Mouse (Mus musculus) stomach, postnatal 0 days (tissue): ENCODE data around the gene Ankmy1. TPM values are rescaled to one million over a fixed set of nuclear protein-coding genes. Genes with fewer than 3 reads are reported as not detected.

Source experiments
- ATAC-seq: fragments of 200-750 bp; cut with Nextera tagmentation; 2 replicates; pipeline ENCODE4 v1.8.0; 2017; ENCODE audit not compliant: low FRiP score, low TSS enrichment
- DNase-seq: peaks from one replicate; pipeline ENCODE4 v3.0.0-alpha.2; 2016; ENCODE audit warnings: low spot score
- H3K27ac ChIP-seq: fragments of 300-500 bp; sonication (generic); replicated peaks from 2 replicates; pipeline ENCODE4 v1.5.1; 2014; ENCODE audit warnings: mild to moderate bottlenecking, control low read depth
- H3K27me3 ChIP-seq: fragments of 300-500 bp; sonication (generic); 2 replicates; pipeline ENCODE4 v1.6.1; 2014; ENCODE audit warnings: low read length; ENCODE audit not compliant: control insufficient read depth, insufficient read depth
- H3K36me3 ChIP-seq: fragments of 300-500 bp; sonication (generic); 2 replicates; pipeline ENCODE4 v1.6.1; 2014; ENCODE audit warnings: low read length, mixed read lengths; ENCODE audit not compliant: control insufficient read depth, insufficient read depth
- H3K4me1 ChIP-seq: fragments of 300-500 bp; sonication (generic); replicated peaks from 2 replicates; pipeline ENCODE4 v1.6.1; 2014; ENCODE audit warnings: antibody characterized with exemption; ENCODE audit not compliant: control insufficient read depth, insufficient read depth
- H3K4me2 ChIP-seq: fragments of 300-500 bp; sonication (generic); replicated peaks from 2 replicates; pipeline ENCODE4 v1.6.1; 2014; ENCODE audit warnings: low read depth, mild to moderate bottlenecking, control low read depth, moderate library complexity
- H3K4me3 ChIP-seq: fragments of 300-500 bp; sonication (generic); 2 replicates; pipeline ENCODE4 v1.5.1; 2014; ENCODE audit warnings: low read depth, low read length, control low read depth
- H3K9ac ChIP-seq: fragments of 300-500 bp; sonication (generic); 2 replicates; pipeline ENCODE4 v1.6.1; 2014; ENCODE audit warnings: mild to moderate bottlenecking, low read length, control low read depth, mixed read lengths
- H3K9me3 ChIP-seq: fragments of 300-500 bp; sonication (generic); 2 replicates; pipeline ENCODE4 v1.6.1; 2016; ENCODE audit warnings: low read length; ENCODE audit not compliant: control insufficient read depth
- CTCF ChIP-seq: IDR thresholded peaks from 2 replicates; pipeline ENCODE4 v1.5.1; 2016; ENCODE audit warnings: antibody characterized with exemption, low read depth, mild to moderate bottlenecking, moderate library complexity
- EP300 ChIP-seq: optimal IDR thresholded peaks from 2 replicates; pipeline ENCODE3; 2016; ENCODE audit warnings: antibody characterized with exemption
- WGBS: fragments of 180-500 bp; shearing (Covaris S2); extraction: QIAGEN DNeasy Blood & Tissue Kit; methylation state at CpG from one replicate; pipeline ENCODE4 v1.1.7; 2014; 5-methylcytosine and 5-hydroxymethylcytosine counted together
- polyA plus RNA-seq: library from polyadenylated mRNA; unstranded; fragments of >200 nt; fragmentation: Nextera tagmentation; extraction: Ambion mirVana; gene quantifications from 2 replicates; pipeline ENCODE4 v1.2.1, GENCODE M21; 2015

Ankmy1 gene
- polyA plus RNA-seq, 1 experiment from 2014 or later, result 0.16 TPM

GRCm38 (mm10) chr1:92937797-92938196, 35.1 kb upstream of the Ankmy1 start:
- no peaks in the 10 kb centered on the region for H3K27me3 ChIP-seq
- DNase-seq (peak; percentile 84), ATAC-seq (peak; percentile 50)
- no peaks in the 10 kb centered on the region for H3K9me3 ChIP-seq
- 65% methylated on average over 3 of the region's 3 CpGs for WGBS
- H3K9ac ChIP-seq, result no peak overlapping the region
- H3K4me2 ChIP-seq, result no peak overlapping the region
- H3K27ac ChIP-seq, result peak overlapping the region; percentile 45; the same call in 1 of the 2 replicates
- peaks cover 17% of the 10 kb centered on the region for H3K36me3 ChIP-seq
- no peak for TF ChIP-seq EP300
- no peak for TF ChIP-seq CTCF
- H3K4me3 ChIP-seq, result no peak overlapping the region
- H3K4me1 ChIP-seq, result peaks cover 6% of the 10 kb centered on the region; the same call in 1 of the 2 replicates

GRCm38 (mm10) chr1:92936467-92936866, 33.8 kb upstream of the Ankmy1 start:
- H3K4me2 ChIP-seq, result no peak overlapping the region
- peaks cover 6% of the 10 kb centered on the region; the same call in 1 of the 2 replicates for H3K4me1 ChIP-seq
- no peaks in the 10 kb centered on the region for H3K27me3 ChIP-seq
- 0 out of 2 replicates have a peak overlapping the region, but pooled peaks have one; percentile 9 for H3K9ac ChIP-seq
- H3K36me3 ChIP-seq, result peaks cover 15% of the 10 kb centered on the region
- H3K27ac ChIP-seq, result no peak overlapping the region
- 69% methylated on average over 3 of the region's 3 CpGs for WGBS
- no peak for ATAC-seq
- H3K9me3 ChIP-seq, result no peaks in the 10 kb centered on the region
- no peak for DNase-seq
- H3K4me3 ChIP-seq, result no peak overlapping the region
- TF ChIP-seq CTCF (no peak), EP300 (no peak)

GRCm38 (mm10) chr1:92935977-92936376, 33.3 kb upstream of the Ankmy1 start:
- no peaks in the 10 kb centered on the region for H3K27me3 ChIP-seq
- WGBS, result 23% methylated on average over 2 of the region's 2 CpGs
- H3K9ac ChIP-seq, result 0 out of 2 replicates have a peak overlapping the region, but pooled peaks have one; percentile 19
- ATAC-seq, result no peak
- no peaks in the 10 kb centered on the region for H3K9me3 ChIP-seq
- peaks cover 14% of the 10 kb centered on the region for H3K36me3 ChIP-seq
- H3K4me1 ChIP-seq, result peaks cover 6% of the 10 kb centered on the region; the same call in 1 of the 2 replicates
- peak overlapping the region; percentile 81 for H3K4me2 ChIP-seq
- H3K4me3 ChIP-seq, result 0 out of 2 replicates have a peak overlapping the region, but pooled peaks have one; percentile 70
- no peak for DNase-seq
- TF ChIP-seq CTCF (peak; percentile 50), EP300 (no peak)
- H3K27ac ChIP-seq, result no peak overlapping the region

GRCm38 (mm10) chr1:92935054-92935962, 32.6 kb upstream of the Ankmy1 start:
- Histone ChIP-seq H3K27me3 (no peaks in the 10 kb centered on the region), H3K9me3 (no peaks in the 10 kb centered on the region), H3K4me1 (peaks cover 6% of the 10 kb centered on the region; the same call in 1 of the 2 replicates), H3K9ac (peak overlapping the region; percentile 71), H3K27ac (peak overlapping the region; percentile 96), H3K4me2 (peak overlapping the region; percentile 81), H3K4me3 (peak overlapping the region; percentile 70), H3K36me3 (peaks cover 11% of the 10 kb centered on the region)
- peak; percentile 76 for DNase-seq
- no peak for ATAC-seq
- TF ChIP-seq EP300, result no peak
- TF ChIP-seq CTCF, result no peak
- 13% methylated on average over 10 of the region's 10 CpGs for WGBS

GRCm38 (mm10) chr1:92934182-92934827, 31.6 kb upstream of the Ankmy1 start, which contains the start of gene Capn10:
TSS of gene Capn10 (plus strand) at chr1:92934376.
- Histone ChIP-seq H3K9ac (peak within 1 kb of the TSS; percentile 71), H3K4me1 (peaks cover 6% of the 10 kb centered on the region; the same call in 1 of the 2 replicates), H3K36me3 (peaks cover 5% of the 10 kb centered on the region; the same call in 1 of the 2 replicates), H3K9me3 (no peaks in the 10 kb centered on the region), H3K27me3 (no peaks in the 10 kb centered on the region), H3K4me2 (peak within 1 kb of the TSS; percentile 81), H3K4me3 (peak within 1 kb of the TSS; percentile 70), H3K27ac (peak within 1 kb of the TSS; percentile 96)
- peak; percentile 98 for ATAC-seq
- DNase-seq, result peak; percentile 95
- WGBS, result 1% methylated on average over 43 of the region's 45 CpGs
- TF ChIP-seq EP300, result no peak
- peak; percentile 34 for TF ChIP-seq CTCF
